Mouse (Mus musculus) spleen, adult 2 months (tissue): Measurements from ENCODE around the gene Zfp14.

Experiments used
- CTCF ChIP-seq: fragments of 200-500 bp; IDR thresholded peaks from 2 replicates; pipeline ENCODE4 v1.5.1; 2011; ENCODE audit warnings: mild to moderate bottlenecking, inconsistent platforms; ENCODE audit not compliant: insufficient read depth, insufficient read length, insufficient replicate concordance; ENCODE audit errors: extremely low read depth
- POLR2A ChIP-seq: fragments of 200-500 bp; IDR thresholded peaks from 2 replicates; pipeline ENCODE4 v1.6.1; 2011; ENCODE audit warnings: low read depth, low read length, inconsistent platforms

DNA sequence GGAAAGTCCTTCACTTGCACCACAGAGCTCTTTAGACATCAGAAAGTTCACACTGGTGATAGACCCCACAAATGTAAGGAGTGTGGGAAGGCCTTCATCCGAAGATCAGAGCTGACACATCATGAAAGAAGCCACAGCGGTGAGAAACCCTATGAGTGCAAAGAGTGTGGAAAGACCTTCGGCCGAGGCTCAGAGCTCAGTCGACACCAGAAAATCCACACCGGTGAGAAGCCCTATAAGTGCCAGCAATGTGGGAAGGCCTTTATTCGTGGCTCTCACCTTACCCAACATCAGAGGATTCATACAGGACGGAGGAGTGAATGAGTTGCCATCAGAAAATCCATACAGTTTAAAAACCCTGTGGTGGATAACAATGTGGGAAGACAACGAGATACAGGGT is 27.9 kb downstream of the Zfp14 start:
- TF ChIP-seq CTCF: no peak
- no peak for TF ChIP-seq POLR2A
